Mouse (Mus musculus) heart, postnatal 4 days (tissue): Measurements from ENCODE around the gene Evx1. TPM values are rescaled to one million over a fixed set of nuclear protein-coding genes. Genes with fewer than 3 reads are reported as not detected.
"Not testable (repeated sequence)": the region's sequence is repeated elsewhere in the genome, so short reads cannot be mapped to it uniquely, and the experiment has no call there.

Source experiments
- DNase-seq: peaks from one replicate; pipeline ENCODE4 v3.0.0; 2021
- total RNA-seq, 2 experiments: library from RNA; stranded (reverse); gene quantifications; 2 replicates each; pipeline ENCODE4 v1.2.3; 2021

The Evx1 gene
- total RNA-seq, 2 experiments from 2014 or later, result not detected

GRCm38 (mm10) chr6:52321826-52322315, 8.6 kb downstream of the Evx1 start:
- DNase-seq, result no peak

DNA sequence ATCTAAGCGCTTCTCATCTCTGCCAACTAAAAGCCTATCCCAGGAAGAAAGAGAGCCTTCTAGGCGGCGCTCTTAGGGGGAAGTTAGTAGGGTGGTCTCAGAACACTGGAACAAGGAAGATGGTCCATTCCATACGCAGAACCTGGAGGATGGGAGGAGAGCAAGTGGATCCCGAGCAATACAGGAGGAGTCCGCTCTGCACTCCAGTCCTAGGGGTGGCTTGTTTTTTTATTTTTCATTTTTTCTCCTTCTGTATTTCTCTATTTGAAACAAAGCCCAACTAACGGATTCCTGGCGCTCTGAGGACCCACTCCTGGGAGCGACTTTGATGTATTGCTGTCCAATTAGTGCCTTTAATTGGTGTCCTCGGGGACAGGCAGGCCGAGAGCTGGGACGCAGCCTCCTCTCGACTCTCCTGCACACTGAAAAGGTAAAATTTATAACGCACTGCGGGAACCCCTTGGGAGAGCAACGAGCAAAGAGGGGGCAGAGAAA, 9.5 kb downstream of the Evx1 start:
- DNase-seq, result no peak

DNA sequence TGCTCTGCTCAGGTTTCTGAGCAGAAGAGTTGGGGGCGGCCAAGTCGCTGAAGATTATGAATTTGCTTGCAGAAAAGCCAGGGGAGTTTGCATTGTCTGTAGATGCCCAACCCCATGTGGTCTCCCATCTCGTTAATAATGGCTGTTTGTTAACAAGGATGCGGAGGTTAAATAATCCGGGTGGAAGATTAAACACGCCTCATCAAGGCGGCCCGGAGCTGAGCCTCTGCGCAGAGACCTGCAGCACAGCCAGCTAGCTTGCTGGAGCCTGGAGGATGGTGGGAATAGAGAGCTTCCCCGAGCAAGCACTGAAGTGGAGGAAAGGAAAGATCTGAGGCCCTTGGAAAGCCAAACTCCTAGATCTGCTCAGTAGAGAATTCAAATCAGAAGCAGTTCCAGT, 10.0 kb downstream of the Evx1 start:
- DNase-seq, result no peak

DNA sequence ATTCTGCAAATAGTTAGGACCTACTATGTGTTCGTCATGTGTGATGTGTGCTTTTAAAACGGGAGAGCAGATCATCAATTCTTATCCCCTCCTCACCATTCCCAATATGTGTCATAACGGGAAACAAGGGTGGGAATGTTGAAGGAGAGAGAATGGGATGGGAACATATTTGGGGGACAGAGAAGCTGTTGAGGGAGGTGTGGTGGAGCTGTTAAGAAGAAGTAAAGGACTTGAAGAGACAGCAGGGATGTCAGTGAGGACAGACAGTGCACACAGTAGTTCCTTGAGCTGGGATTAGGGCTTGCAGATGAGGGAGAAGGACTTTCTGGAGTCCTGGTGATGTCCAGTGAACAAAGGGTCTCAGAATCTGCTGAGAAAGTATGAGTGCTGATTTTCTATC, 10.8 kb downstream of the Evx1 start:
- DNase-seq, result no peak

- DNase-seq, result not testable (repeated sequence)
Measured at GRCm38 (mm10) chr6:52346816-52347215, 33.5 kb downstream of the Evx1 start.

GRCm38 (mm10) chr6:52366021-52366420, 52.7 kb downstream of the Evx1 start:
- DNase-seq, result no peak

DNA sequence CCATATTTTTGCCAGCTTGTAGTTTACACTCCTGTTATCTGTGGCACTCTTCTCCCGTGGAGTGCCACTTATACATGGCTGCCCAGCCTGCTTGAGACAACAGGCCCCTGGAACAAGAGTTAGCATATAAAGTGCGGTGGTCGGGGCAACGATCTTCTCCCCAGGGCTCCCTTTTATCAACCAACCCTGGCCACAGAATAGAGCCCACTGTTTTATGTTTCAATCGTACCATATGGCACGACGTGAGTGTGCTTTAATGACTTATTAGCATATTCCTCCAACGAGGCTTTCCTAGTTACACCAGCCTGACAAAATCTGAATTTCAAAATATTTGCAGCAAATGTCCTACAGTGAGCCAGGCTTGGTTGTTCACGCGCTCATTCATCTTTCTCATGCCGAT, 53.2 kb downstream of the Evx1 start:
- no peak for DNase-seq

GRCm38 (mm10) chr6:52367067-52367466, 53.8 kb downstream of the Evx1 start:
- no peak for DNase-seq

Other genes with a start within 250 kb of the Evx1 start
- gene Hoxa1, start 155.2 kb upstream of the Evx1 start, total RNA-seq, result under 1 TPM; 0.19 to 0.23 TPM
- gene Hoxa2, start 148.7 kb upstream of the Evx1 start, total RNA-seq, result under 1 TPM; 0.60 to 0.68 TPM
- under 1 TPM; 0.20 to 0.29 TPM for gene 5730596B20Rik, start 136.0 kb upstream of the Evx1 start, total RNA-seq
- gene Hoxa4, start 121.7 kb upstream of the Evx1 start, total RNA-seq, result under 1 TPM; 0.71 to 0.86 TPM
- 1 to 10 TPM; 1.3 to 1.5 TPM for gene Hoxa5, start 108.9 kb upstream of the Evx1 start, total RNA-seq
- not detected for gene Hoxa6, start 104.8 kb upstream of the Evx1 start, total RNA-seq
- gene Hoxa3, start 100.2 kb upstream of the Evx1 start, total RNA-seq, result 1 to 10 TPM; 1.4 TPM
- gene Gm28308, start 100.2 kb upstream of the Evx1 start, total RNA-seq, result not detected
- under 1 TPM in 1 of 2 experiments, not detected in 1; 0.20 TPM for gene Hoxa7, start 91.6 kb upstream of the Evx1 start, total RNA-seq
- gene Hoxa9, start 82.4 kb upstream of the Evx1 start, total RNA-seq, result not detected
- gene Hoxa10, start 72.6 kb upstream of the Evx1 start, total RNA-seq, result not detected
- not detected for gene Hoxa11, start 67.7 kb upstream of the Evx1 start, total RNA-seq
- gene Hoxa13, start 52.6 kb upstream of the Evx1 start, total RNA-seq, result not detected